Mouse (Mus musculus) megakaryocyte, adult 5-6 weeks (primary cell): ENCODE results near the gene Ahsg. TPM values are rescaled to one million over a fixed set of nuclear protein-coding genes. Genes with fewer than 3 reads are reported as not detected.

Source experiments
- ATAC-seq: 2 replicates; pipeline ENCODE4 v1.8.0; 2016; ENCODE audit warnings: mild to moderate bottlenecking, inconsistent platforms; ENCODE audit not compliant: poor library complexity, severe bottlenecking
- total RNA-seq, 2 experiments: library from RNA; stranded (forward) in 1 of 2; stranded (reverse) in 1 of 2; fragments of 153-499, 151-499 nt in 1 of 2; fragments of 221-1000, 200-1000 nt in 1 of 2; gene quantifications; 2 replicates each; pipeline versions ENCODE4 v1.2.3 to v1.2.4; 2015 to 2017

The Ahsg gene
- total RNA-seq (2015) (not detected in 2 replicates), total RNA-seq (2017) (not detected in 2 replicates)

GRCm38 (mm10) chr16:22890683-22891510, at the start of gene Ahsg:
Ahsg (plus strand) TSS chr16:22891277.
- ATAC-seq = no peak

GRCm38 (mm10) chr16:22842871-22843270, 48.2 kb upstream of the Ahsg start:
- no peak for ATAC-seq

DNA sequence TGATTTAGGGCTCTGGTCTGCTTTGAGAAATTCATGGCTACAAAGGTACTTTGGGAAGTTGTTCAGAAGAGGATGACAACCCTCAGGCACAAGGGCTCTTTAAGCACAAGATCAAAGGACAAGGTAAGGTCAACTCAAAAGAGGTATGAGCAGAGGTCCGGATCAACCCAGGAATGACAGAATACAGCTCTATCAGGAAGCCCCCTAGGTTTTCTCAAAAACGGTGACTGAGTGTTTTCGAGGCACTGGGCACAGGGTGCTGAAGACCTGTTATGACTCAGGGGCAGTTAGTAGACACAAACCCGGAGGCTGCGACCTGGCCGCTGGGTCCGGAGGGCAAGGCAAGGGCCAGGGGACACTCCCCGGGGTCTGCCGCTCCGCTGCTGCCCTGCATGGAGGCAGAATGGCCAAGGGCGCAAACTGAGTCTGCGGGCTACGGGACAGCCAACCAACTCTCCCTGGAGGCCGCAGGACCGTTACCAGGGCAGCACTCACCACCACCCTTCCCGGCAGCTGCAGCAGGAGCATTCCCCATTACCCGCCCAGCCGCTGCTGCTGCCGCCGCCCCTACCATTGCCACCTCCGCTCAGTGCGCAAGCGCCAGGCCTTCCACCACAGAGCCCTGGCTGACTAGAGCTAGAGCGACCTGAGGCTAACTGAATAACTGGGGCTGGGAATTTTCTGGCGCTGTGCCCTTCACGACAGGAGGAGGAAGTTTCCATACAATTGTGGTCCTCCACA, 46.8 kb upstream of the Ahsg start:
- ATAC-seq = no peak

- ATAC-seq = no peak
Observed at GRCm38 (mm10) chr16:22844834-22845233, 46.2 kb upstream of the Ahsg start.

- no peak for ATAC-seq
Observed at GRCm38 (mm10) chr16:22845481-22845880, 45.6 kb upstream of the Ahsg start.

DNA sequence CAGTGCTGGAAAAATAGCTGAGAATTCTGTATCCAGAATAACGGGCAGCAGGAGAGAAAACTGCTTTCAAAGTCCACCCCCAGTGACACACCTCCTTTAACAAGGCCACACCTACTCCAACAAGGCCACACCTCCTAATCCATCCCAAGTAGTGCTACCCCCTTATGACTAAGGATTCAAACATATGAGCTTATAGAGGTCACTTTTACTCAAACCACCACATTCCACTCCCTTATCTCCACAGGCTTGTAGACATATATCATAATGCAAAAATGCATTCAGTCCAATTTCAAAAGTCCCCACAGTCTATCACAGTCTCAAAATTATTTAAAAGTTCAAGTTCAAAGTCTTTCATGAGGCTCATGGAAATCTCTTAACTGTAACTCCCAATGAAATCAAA, 43.4 kb upstream of the Ahsg start:
- no peak for ATAC-seq

GRCm38 (mm10) chr16:22848331-22848730, 42.7 kb upstream of the Ahsg start:
- no peak for ATAC-seq

DNA sequence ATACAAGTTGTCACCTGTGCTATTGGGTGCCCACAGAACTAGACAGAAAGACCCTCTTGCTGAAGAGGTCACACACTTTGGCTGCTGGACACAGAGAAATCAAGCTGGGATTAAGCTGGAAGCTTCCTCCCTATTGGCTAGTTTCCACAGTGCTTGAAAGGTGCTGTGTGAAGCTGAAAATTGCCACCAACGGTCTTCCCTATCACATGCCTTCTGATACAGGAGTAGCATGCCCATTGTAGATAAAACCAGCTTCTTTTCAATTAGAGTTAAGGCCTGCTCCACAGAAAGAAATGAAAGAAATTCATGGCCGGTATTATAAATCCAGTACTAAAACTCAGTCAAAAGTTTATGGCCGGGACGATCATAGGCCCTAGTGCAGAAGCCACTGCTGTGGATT, 38.4 kb upstream of the Ahsg start:
- no peak for ATAC-seq

DNA sequence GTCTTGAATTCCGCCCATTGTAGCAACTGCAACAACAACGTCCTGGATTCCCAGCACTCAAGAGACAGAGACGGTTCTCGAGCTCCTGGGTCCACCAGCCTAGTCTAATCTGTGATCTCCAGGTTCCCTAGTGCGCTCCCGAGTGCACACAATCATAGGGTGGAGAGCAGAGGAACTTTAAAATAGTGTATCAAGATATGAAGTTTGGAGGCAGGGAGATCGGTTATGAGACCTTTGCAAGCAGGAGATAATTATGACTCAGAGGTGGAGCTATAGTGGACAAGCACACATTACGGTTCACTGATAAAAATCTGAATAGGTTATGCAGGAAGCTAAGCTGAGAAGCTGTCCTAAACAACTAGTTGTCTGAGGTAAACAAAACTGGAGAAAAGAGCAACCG, 34.3 kb upstream of the Ahsg start:
- no peak for ATAC-seq

GRCm38 (mm10) chr16:22857431-22858113, 33.5 kb upstream of the Ahsg start, which contains the start of the genes Tbccd1 and Dnajb11:
Tbccd1 (minus strand) TSS chr16:22857669.
Dnajb11 (plus strand) TSS chr16:22857845.
- peak; percentile 95 for ATAC-seq

- no peak for ATAC-seq
Observed at GRCm38 (mm10) chr16:22872397-22872796, 18.7 kb upstream of the Ahsg start.

DNA sequence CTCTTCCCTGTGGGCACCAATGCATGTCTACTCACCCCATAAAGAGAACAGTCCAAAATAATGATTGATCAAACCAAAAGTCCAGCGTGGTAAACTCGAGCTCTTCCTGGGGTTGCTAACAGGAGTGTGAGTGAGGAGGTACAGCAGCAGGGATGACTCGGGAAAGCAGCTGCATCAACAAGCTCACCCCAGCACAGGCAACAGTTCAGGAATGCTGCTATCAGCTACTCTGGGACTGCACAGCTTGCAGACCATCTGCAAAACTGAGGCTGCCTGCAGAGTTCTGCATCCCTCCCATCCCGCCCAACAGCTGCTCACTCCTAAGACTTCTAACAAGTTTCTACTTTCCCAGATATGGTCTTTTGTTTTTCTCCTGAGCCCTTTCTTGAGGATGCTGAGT, 17.7 kb upstream of the Ahsg start:
- no peak for ATAC-seq

DNA sequence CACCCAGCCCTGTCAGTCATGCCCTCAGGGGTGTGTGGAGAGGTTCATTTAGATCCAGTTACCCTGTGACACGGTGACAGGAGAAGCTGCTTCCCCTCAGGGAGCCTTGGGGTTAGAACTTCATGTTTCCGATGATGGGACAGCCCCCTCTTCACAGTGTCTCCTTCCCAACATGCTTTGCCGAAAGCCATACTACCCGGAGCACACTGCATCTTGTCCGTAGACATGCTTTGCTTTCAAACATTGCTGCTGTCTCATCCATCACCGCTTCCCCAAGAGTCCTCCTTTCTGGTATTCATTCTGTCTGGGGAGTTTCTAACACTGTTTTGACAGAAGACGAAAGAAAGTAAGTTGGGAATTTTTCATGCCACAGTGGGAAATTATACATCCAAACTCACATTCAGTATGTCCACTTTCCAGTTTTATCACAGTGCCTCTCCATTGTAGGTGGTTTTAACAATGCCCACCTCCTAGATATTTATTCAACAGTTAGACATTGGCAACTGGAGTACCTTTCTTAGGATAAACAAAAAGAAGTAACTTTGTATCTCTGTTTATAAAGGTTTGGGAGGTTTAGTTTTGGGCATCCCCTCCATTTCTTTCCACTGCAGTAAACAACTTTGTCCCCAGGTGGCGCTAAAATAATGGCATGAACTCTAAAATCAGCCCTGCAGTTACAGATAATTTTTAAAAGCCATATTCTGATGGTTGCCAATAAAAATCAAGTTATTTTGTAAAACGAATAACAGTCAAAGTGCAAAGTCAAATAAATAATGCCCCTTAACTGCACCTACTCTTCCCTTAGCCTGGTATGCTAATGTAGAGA, 14.6 kb upstream of the Ahsg start:
- no peak for ATAC-seq

DNA sequence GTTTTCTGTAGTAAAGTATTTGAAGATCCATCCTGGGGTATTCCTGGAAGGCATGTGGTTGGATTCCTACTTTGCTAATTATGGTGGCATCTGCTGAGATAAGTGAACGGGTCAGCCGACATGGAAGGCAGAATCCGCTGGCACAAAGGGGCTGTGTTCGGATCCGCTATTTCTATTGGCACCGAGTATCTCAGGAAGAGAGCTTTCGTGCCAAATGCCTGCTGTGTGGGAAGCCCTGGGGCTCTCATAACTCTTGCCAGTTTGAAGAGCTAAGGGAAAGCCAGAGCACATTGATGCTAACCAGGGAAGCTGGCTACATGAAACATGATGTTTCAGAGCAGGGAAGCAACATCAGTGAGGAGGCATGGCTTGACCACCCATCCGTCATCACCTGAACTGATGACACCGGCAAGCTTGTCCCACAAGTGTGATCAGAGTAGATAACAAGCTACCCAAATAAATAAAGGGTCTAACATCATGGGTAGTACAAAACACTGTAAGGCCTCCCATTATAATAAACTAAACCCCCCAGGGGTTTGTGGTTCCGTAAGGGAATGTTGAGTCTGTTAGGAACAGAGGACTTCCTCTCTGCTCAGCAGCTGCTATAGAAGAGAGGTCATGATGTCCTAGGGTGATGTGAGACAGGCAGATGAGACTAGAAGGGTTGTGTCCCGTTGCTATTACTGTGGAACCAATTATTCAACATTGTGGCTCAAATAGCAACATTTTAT, 13.3 kb upstream of the Ahsg start:
- no peak for ATAC-seq

DNA sequence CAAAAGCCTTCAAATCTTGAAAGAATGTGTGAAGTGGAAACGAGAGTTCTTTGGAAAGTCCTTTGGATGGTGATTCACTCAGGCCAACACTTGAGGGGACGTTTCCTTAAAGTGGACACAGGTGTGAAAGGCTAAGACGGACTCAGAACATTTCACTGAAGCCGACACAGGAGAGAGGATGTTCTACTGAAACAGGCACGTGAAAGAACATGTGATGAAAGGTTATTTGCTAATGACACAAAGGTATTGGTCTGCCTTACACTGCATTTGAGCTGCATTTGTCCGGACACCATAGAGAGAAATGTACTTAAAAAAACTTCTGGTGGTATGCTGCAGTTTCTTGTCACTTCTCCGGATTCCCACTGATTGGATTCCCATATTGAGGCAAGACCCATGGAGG, 12.4 kb upstream of the Ahsg start:
- ATAC-seq = no peak

DNA sequence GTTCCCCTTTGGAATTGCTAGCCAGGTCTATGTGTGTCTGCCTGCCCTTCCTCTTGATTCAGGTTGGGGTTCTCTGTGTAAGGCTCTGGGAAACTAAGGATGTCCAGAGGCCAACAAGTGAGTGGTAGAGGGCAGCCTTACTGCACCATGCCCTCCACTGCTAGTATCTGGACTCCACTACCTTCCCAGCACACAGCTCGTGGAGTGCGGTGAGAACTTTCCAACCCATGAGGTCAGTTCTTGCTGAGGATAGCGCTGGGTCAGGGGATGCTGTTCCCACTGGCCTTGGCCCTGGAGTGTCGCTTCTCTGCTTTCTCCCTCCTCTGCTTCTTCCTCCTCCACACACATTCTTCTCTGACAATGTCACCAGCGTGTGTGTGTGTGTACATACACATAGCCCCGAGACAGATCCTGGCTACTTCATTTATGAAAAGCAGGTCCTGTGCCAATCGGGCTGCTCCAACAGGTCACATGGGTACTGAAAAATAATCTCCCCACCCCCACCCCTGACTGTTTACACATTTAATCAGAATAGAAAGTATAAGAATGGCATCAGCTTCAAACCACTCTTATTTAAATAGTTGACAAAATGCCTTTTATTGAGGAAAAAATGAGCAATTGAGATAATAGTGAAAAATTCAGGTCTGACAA, 11.0 kb upstream of the Ahsg start:
- ATAC-seq = no peak

DNA sequence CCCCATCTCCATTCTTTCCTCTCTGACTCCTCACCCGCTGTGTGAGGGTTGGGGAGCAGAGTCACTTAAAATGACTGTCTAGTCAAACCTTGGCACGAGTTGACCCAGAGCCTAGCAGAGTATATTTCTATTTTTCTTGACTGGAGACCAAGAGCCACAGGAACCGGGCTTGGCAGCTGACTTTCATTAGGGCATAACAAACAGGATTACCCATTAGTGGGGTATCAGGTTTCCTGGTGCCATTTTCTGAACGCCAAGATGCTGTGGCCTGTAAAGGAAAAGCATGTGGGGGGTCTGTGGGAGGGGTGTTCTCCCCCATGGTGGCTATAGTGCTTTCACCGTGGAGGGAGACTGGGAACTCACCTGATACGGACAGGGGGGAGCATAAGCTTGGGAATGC, 10.2 kb upstream of the Ahsg start:
- no peak for ATAC-seq

GRCm38 (mm10) chr16:22881487-22881886, 9.6 kb upstream of the Ahsg start:
- ATAC-seq = no peak

DNA sequence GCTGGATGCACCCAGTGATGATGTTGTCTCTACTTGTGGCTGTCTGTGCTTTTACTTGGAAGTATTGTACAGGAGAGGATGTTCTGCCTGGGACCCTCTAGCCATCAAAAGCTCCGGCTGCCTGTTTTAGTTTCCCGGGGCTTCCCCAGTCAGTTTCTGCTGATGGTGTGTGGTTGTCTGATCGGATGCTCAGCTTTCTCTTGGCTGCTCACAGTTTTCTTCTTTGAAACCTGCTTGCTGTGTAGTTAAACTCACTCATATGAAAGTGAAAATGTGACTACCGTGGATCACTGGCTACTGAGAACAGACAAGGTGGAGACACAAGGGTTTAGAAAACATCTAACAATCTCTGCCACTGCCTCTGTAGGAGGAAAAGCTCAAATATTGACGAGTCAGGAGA, 7.6 kb upstream of the Ahsg start:
- no peak for ATAC-seq
